20 mouse cellular contexts compared by ENCODE assay signal in the genomic region with DNA sequence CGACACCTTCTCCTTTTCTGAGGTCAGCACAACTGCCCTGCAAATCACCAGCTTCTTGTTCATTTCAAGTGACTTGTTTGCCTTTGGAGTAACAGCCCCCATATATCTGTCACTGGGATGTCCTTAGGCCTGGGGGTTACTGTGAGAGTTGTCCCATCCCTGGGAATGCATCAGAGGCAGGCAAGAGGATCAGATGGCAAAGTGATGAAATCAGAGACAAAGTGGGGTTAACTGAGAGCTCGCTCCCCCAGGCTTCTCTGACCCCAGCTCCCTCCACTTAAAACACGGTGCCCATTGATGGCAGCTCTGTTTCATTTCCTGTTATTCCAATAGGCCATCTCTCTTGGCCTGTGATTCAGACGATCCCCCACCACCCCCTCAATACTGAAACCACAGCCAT.
A peak's percentile ranks its signal among the peaks of the same experiment; 100 is the strongest.
DNase-seq lines count a peak whose midpoint lies in the region; ATAC-seq lines count a peak whose summit lies in the region.
"Had no signal": no experiment of that assay in that cellular context is flagged by ENCODE, and none has a peak within 500 bp of the region (broad histone marks: within the 10 kb centered on the region; RNA-seq: fewer than 3 reads in every experiment).

No protein-coding gene starts in this region.

- WGBS in kidney, embryonic 16.5 days: 21% methylated on average over 4 of the region's 4 CpGs
- WGBS in embryonic facial prominence, embryonic 10.5 days: 16% methylated on average over 4 of the region's 4 CpGs
- 30% methylated on average over 4 of the region's 4 CpGs for WGBS in liver, embryonic 12.5 days (ENCODE audit: insufficient replicate concordance)

- ATAC-seq in kidney, embryonic 16.5 days (ENCODE audit: low FRiP score, low TSS enrichment): peak; percentile 81
- ATAC-seq in liver, embryonic 12.5 days: no peak
- ATAC-seq: forebrain, embryonic 13.5 days; forebrain, postnatal 0 days had no signal

- 0 out of 2 replicates have a peak, but pooled peaks cover 4% of the 10 kb centered on the region for H3K27me3 ChIP-seq in kidney, embryonic 16.5 days (ENCODE audit: insufficient read depth, low read length)
- H3K27me3 ChIP-seq in embryonic facial prominence, embryonic 10.5 days (replicated peaks; ENCODE audit: low read depth, poor library complexity, severe bottlenecking): 0 out of 2 replicates have a peak, but pooled peaks cover 4% of the 10 kb centered on the region
- H3K27me3 ChIP-seq in liver, embryonic 12.5 days (replicated peaks): no peaks in the 10 kb centered on the region
- H3K27me3 ChIP-seq: forebrain, embryonic 13.5 days; heart, embryonic 15.5 days had no signal

- no peak overlapping the region for H3K9ac ChIP-seq in kidney, embryonic 16.5 days (replicated peaks; ENCODE audit: low read length)
- no peak overlapping the region for H3K9ac ChIP-seq in liver, embryonic 12.5 days
- H3K9ac ChIP-seq: forebrain, embryonic 13.5 days; forebrain, postnatal 0 days; heart, embryonic 15.5 days; hindbrain, embryonic 14.5 days had no signal

- H3K27ac ChIP-seq in kidney, embryonic 16.5 days (ENCODE audit: low read length): no peak overlapping the region
- no peak overlapping the region for H3K27ac ChIP-seq in embryonic facial prominence, embryonic 10.5 days (replicated peaks)
- H3K27ac ChIP-seq in liver, embryonic 12.5 days: no peak overlapping the region
- H3K27ac ChIP-seq: forebrain, embryonic 13.5 days; heart, embryonic 15.5 days; hindbrain, embryonic 14.5 days had no signal

- no peak overlapping the region for H3K4me3 ChIP-seq in kidney, embryonic 16.5 days (ENCODE audit: low read length)
- no peak overlapping the region for H3K4me3 ChIP-seq in embryonic facial prominence, embryonic 10.5 days
- H3K4me3 ChIP-seq in liver, embryonic 12.5 days: no peak overlapping the region
- H3K4me3 ChIP-seq: forebrain, embryonic 13.5 days; heart, embryonic 15.5 days had no signal

- no peaks in the 10 kb centered on the region for H3K36me3 ChIP-seq in kidney, embryonic 16.5 days (ENCODE audit: insufficient read depth, low read length)
- no peaks in the 10 kb centered on the region for H3K36me3 ChIP-seq in embryonic facial prominence, embryonic 10.5 days (replicated peaks)
- no peaks in the 10 kb centered on the region for H3K36me3 ChIP-seq in liver, embryonic 12.5 days
- H3K36me3 ChIP-seq: heart, embryonic 15.5 days had no signal

- H3K9me3 ChIP-seq in kidney, embryonic 16.5 days (ENCODE audit: low read length): no peaks in the 10 kb centered on the region
- H3K9me3 ChIP-seq in embryonic facial prominence, embryonic 10.5 days: no peaks in the 10 kb centered on the region
- no peaks in the 10 kb centered on the region for H3K9me3 ChIP-seq in liver, embryonic 12.5 days (replicated peaks)
- H3K9me3 ChIP-seq: forebrain, embryonic 13.5 days; heart, embryonic 15.5 days had no signal

- H3K4me2 ChIP-seq in kidney, embryonic 16.5 days (replicated peaks; ENCODE audit: low read depth, low read length): no peak overlapping the region
- no peak overlapping the region for H3K4me2 ChIP-seq in liver, embryonic 12.5 days
- H3K4me2 ChIP-seq: forebrain, embryonic 13.5 days; heart, embryonic 11.5 days; heart, embryonic 15.5 days; hindbrain, embryonic 14.5 days had no signal

- peaks cover 4% of the 10 kb centered on the region; the same call in 1 of the 2 replicates for H3K4me1 ChIP-seq in kidney, embryonic 16.5 days (ENCODE audit: insufficient read depth, low read length)
- H3K4me1 ChIP-seq in embryonic facial prominence, embryonic 10.5 days: peaks cover 14% of the 10 kb centered on the region
- H3K4me1 ChIP-seq in liver, embryonic 12.5 days: no peaks in the 10 kb centered on the region
- H3K4me1 ChIP-seq: forebrain, embryonic 13.5 days had no signal

- peak; percentile 55 for DNase-seq in heart, adult 11 months
- no peak for DNase-seq in heart, adult 8-10 months (ENCODE audit: low spot score)
- no peak for DNase-seq in kidney, postnatal 36 days
- DNase-seq in embryo, embryonic 10 days (ENCODE audit: low spot score): peak; percentile 55
- peak; percentile 23 for DNase-seq in embryonic facial prominence, embryonic 10.5 days (ENCODE audit: low spot score)
- DNase-seq in adrenal gland, postnatal 25 days: no peak
- DNase-seq: adrenal gland, postnatal 10 days; cerebellum, adult 18-20 months; cerebellum, adult 9-11 months; cerebellum, postnatal 36 days; forebrain, postnatal 0 days; gastrocnemius, postnatal 25 days; heart, adult 18-20 months; heart, postnatal 14 days had no signal

Comparison
In these comparisons a context has a peak if more than half of its experiments do, and no peak if none do; other contexts are left out.
1. DNase-seq: peak in heart, adult 11 months (single experiment), embryo, embryonic 10 days (single experiment) and embryonic facial prominence, embryonic 10.5 days (single experiment); none in heart, adult 8-10 months (single experiment), kidney, postnatal 36 days (0 of 2) and adrenal gland, postnatal 25 days (single experiment).